Mouse (Mus musculus) kidney, postnatal 0 days (tissue): ENCODE data around the gene Olfr324. TPM values are rescaled to one million over a fixed set of nuclear protein-coding genes. Genes with fewer than 3 reads are reported as not detected.

ENCODE experiments used
- ATAC-seq: fragments of 200-750 bp; cut with Nextera tagmentation; replicated peaks from 2 replicates; pipeline ENCODE4 v1.8.0; 2017; ENCODE audit warnings: low read depth, moderate number of reproducible peaks, moderate TSS enrichment, moderate library complexity; ENCODE audit not compliant: low FRiP score
- DNase-seq: peaks from one replicate; pipeline ENCODE4 v3.0.0-alpha.2; 2016; ENCODE audit warnings: low spot score
- H3K27ac ChIP-seq: fragments of 300-500 bp; sonication (generic); 2 replicates; pipeline ENCODE4 v1.5.1; 2014; ENCODE audit warnings: mild to moderate bottlenecking
- H3K27me3 ChIP-seq: fragments of 300-500 bp; sonication (generic); 2 replicates; pipeline ENCODE4 v1.6.1; 2014; ENCODE audit warnings: low read length, mixed read lengths; ENCODE audit not compliant: insufficient read depth
- H3K36me3 ChIP-seq: fragments of 300-500 bp; sonication (generic); 2 replicates; pipeline ENCODE4 v1.6.1; 2014; ENCODE audit warnings: low read length, mixed read lengths; ENCODE audit not compliant: insufficient read depth
- H3K4me1 ChIP-seq: fragments of 300-500 bp; sonication (generic); replicated peaks from 2 replicates; pipeline ENCODE4 v1.6.1; 2014; ENCODE audit warnings: antibody characterized with exemption, low read length, mixed read lengths; ENCODE audit not compliant: insufficient read depth
- H3K4me2 ChIP-seq: fragments of 300-500 bp; sonication (generic); 2 replicates; pipeline ENCODE4 v1.6.1; 2014; ENCODE audit warnings: mild to moderate bottlenecking, low read length, moderate library complexity, mixed read lengths
- H3K4me3 ChIP-seq: fragments of 300-500 bp; sonication (generic); replicated peaks from 2 replicates; pipeline ENCODE4 v1.5.1; 2014; ENCODE audit warnings: low read depth, low read length
- H3K9ac ChIP-seq: fragments of 300-500 bp; sonication (generic); 2 replicates; pipeline ENCODE4 v1.6.1; 2014; ENCODE audit warnings: low read depth, low read length
- H3K9me3 ChIP-seq: fragments of 300-500 bp; sonication (generic); replicated peaks from 2 replicates; pipeline ENCODE4 v1.6.1; 2016; ENCODE audit warnings: low read length, inconsistent platforms, mixed read lengths
- CTCF ChIP-seq: IDR thresholded peaks from 2 replicates; pipeline ENCODE4 v1.5.1; 2016; ENCODE audit warnings: antibody characterized with exemption, low read depth, mild to moderate bottlenecking, moderate library complexity
- WGBS: fragments of 180-500 bp; shearing (Covaris S2); extraction: QIAGEN DNeasy Blood & Tissue Kit; methylation state at CpG from one replicate; pipeline ENCODE4 v1.1.7; 2014; 5-methylcytosine and 5-hydroxymethylcytosine counted together
- polyA plus RNA-seq: library from polyadenylated mRNA; unstranded; fragments of >200 nt; fragmentation: Nextera tagmentation; extraction: Ambion mirVana; gene quantifications from 2 replicates; pipeline ENCODE4 v1.2.1, GENCODE M21; 2015

Gene Olfr324
- polyA plus RNA-seq, 1 experiment from 2014 or later = not detected

DNA sequence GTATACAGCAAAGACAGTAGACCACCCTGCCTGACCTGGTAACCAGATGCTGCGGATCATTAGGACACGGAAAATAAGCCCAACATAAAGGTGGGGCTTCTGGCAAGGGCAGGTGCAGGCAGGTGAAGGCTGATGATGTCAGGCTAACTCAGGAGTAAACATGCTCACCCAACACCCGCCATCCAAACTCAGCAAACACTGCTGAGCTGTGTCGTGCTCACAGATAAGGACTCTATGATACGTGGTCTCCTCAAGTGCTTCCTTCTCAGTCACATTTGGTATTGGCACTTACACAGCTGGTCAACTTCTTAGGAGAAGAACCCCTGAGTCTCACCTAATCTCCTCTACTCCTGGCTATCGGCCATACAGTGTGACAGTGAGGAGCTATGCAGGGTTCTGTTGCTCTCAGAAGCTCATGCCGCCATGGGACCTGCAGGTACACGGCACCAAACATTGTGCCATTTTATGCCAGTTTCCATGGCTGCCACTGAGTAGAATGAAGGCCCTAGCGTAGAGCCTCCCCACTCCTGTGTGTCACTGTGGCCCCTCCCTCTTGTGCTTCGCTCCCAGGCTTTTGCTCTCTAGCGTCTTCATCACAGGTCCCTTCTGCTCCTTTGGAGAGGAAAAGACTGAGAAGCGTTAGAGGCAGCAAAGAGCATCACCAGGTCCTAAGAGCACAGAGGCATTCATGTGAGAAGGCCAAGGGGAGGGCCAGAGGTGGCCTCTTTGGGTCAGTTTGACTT lies 11.4 kb downstream of the Olfr324 start:
- no peak for ATAC-seq
- Histone ChIP-seq H3K4me2 (no peak overlapping the region), H3K4me1 (no peaks in the 10 kb centered on the region), H3K27ac (no peak overlapping the region), H3K36me3 (no peaks in the 10 kb centered on the region), H3K4me3 (no peak overlapping the region), H3K9ac (no peak overlapping the region), H3K27me3 (no peaks in the 10 kb centered on the region), H3K9me3 (no peaks in the 10 kb centered on the region)
- no peak for TF ChIP-seq CTCF
- 89% methylated on average over 12 of the region's 12 CpGs for WGBS
- DNase-seq = no peak

DNA sequence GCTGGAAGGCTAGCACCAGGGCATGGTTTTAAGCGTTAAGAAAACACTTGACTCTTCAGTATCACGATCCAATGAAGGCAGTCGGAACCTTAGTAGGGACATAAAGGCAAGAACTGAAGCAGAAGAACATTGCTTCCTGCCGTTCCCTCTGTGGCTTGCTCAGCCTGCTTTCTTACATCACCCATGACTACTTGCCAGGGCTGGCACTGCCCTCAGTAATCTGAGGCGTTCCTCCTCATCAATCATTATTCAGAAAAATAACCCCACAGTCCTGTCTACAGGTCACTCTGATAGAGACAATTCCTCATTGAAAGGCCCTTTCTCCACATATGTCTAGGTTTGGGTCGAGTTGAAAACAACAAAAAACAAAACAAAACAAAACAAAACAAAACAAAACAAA lies 12.1 kb downstream of the Olfr324 start:
- 56% methylated on average over 6 of the region's 6 CpGs for WGBS
- no peak for DNase-seq
- Histone ChIP-seq H3K4me1 (no peaks in the 10 kb centered on the region), H3K27me3 (no peaks in the 10 kb centered on the region), H3K36me3 (no peaks in the 10 kb centered on the region), H3K4me2 (no peak overlapping the region), H3K27ac (no peak overlapping the region), H3K4me3 (no peak overlapping the region), H3K9me3 (no peaks in the 10 kb centered on the region), H3K9ac (no peak overlapping the region)
- ATAC-seq = no peak
- TF ChIP-seq CTCF = no peak

DNA sequence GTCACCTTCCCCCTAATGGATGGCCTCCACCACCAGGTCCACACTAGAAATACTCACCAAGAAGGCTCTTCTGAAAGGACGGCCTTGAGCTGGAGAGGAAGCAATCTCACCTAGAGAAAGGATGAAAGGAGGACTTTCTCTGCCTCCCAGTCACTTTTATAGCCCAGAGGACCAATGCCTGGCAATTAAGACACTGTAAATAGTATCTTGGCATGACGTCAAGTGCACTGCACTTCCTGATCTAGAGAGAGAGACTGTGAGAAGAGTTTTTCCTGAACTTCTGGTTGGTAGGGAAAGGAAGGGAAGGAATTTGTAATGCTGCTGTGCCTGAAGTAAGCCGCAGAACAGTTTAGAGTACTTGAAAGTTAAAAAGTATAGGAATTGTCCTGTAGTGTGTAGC lies 18.4 kb downstream of the Olfr324 start:
- 43% methylated on average over 3 of the region's 3 CpGs for WGBS
- no peaks in the 10 kb centered on the region for H3K27me3 ChIP-seq
- no peak for TF ChIP-seq CTCF
- H3K4me2 ChIP-seq = no peak overlapping the region
- DNase-seq (no peak), ATAC-seq (no peak)
- H3K36me3 ChIP-seq = no peaks in the 10 kb centered on the region
- no peak overlapping the region for H3K27ac ChIP-seq
- no peaks in the 10 kb centered on the region for H3K4me1 ChIP-seq
- no peaks in the 10 kb centered on the region for H3K9me3 ChIP-seq
- H3K4me3 ChIP-seq = no peak overlapping the region
- H3K9ac ChIP-seq = no peak overlapping the region

DNA sequence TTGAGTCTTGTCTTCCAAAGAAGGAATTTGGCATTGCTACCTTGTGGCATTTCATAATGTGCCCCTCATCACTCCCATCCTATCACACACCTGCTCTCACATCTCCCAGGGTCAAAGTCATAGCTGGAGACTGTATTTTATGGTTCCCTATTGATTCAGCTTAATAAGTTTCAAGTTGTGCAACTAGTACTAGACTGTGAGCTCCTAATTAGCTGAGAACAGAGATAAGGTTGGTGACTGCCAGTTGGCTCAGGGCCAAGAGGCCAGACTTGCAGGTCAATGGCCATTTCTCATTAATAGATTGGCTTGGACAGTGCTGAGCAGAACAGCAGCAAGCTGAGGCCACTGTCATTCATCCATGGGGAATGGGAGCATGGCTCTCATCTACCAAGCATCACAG lies 19.6 kb downstream of the Olfr324 start:
- TF ChIP-seq CTCF = no peak
- no peak overlapping the region for H3K4me2 ChIP-seq
- H3K36me3 ChIP-seq = no peaks in the 10 kb centered on the region
- no peak for ATAC-seq
- H3K9ac ChIP-seq = no peak overlapping the region
- H3K27ac ChIP-seq = no peak overlapping the region
- DNase-seq = no peak
- no peaks in the 10 kb centered on the region for H3K27me3 ChIP-seq
- no peak overlapping the region for H3K4me3 ChIP-seq
- H3K4me1 ChIP-seq = no peaks in the 10 kb centered on the region
- H3K9me3 ChIP-seq = no peaks in the 10 kb centered on the region

DNA sequence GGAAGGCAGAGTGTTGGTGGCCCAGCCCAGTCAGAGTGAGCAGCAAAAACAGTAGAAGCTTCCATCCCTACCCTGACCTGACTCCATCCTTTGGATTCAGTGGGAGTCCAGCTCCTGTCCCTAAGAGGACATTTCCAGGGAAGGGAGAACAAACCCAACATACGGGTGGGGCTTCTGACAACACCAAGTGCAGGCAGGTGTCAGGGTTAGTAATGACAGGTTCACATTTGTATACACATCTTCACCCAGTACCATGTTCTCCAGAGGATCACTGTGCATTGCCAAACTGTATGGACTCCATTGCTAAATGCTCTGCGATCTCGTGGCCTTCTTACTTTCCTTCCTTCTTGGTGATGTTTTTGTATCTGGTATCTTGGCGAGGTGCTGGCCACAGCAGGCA lies 21.1 kb downstream of the Olfr324 start, which contains the start of gene 2210407C18Rik:
Gene 2210407C18Rik (minus strand): TSS at position 101 of the 400 bp plus-strand sequence.
- ATAC-seq = no peak
- H3K4me1 ChIP-seq = no peaks in the 10 kb centered on the region

DNA sequence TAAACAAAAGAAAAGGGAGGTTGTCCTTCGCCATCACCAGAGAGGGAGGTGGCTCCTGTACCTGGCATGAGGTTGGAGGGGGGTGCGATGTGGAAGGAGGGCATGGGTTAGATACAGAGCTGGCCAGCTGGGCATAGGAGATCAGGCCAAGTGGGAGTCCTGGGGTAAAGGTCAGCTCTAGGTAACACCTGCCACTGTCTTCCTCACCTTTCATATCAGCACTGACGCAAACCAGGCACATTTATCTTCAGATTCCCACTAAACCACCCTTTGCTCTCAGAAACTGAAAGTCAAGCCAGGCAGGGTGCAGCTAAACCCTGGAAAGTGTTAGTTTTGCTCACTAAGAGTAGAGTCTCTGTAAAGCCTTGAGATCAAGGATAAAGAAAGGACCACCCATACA lies 23.5 kb downstream of the Olfr324 start:
- no peak overlapping the region for H3K27ac ChIP-seq
- ATAC-seq (no peak), DNase-seq (no peak)
- no peaks in the 10 kb centered on the region for H3K27me3 ChIP-seq
- H3K36me3 ChIP-seq = no peaks in the 10 kb centered on the region
- H3K4me3 ChIP-seq = no peak overlapping the region
- H3K4me1 ChIP-seq = no peaks in the 10 kb centered on the region
- no peak overlapping the region for H3K4me2 ChIP-seq
- H3K9me3 ChIP-seq = no peaks in the 10 kb centered on the region
- H3K9ac ChIP-seq = no peak overlapping the region
- WGBS = 70% methylated on average over 3 of the region's 3 CpGs
- TF ChIP-seq CTCF = no peak

More for the DNA sequence above, 21.1 kb downstream of the Olfr324 start, which contains the start of gene 2210407C18Rik:
- H3K36me3 ChIP-seq = no peaks in the 10 kb centered on the region
- WGBS = 89% methylated on average over 4 of the region's 4 CpGs
- TF ChIP-seq CTCF = no peak
- no peaks in the 10 kb centered on the region for H3K27me3 ChIP-seq
- no peak for DNase-seq
- no peak within 1 kb of the TSS for H3K4me2 ChIP-seq
- H3K27ac ChIP-seq = no peak within 1 kb of the TSS
- H3K4me3 ChIP-seq = no peak within 1 kb of the TSS
- no peak within 1 kb of the TSS for H3K9ac ChIP-seq
- H3K9me3 ChIP-seq = no peaks in the 10 kb centered on the region

DNA sequence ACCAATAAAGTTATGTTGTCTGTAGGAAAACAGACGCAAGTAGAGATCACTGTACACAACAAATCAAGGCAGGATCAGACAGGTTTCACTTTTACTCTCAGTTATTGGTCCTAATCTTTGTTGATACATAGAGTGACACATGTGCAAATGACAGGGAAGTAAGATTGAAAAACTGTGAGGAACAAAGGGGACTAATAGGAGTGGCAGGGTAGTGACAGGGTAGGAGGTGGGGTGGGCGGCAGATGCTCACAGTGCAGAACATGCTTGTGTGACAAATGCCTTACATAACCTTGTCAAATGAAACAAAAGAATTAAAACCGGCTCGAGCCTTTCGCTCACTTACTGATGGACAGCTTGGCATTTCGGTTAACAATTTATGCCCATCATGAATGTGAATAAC lies 23.9 kb downstream of the Olfr324 start:
- WGBS = 74% methylated on average over 6 of the region's 6 CpGs
- Histone ChIP-seq H3K27me3 (no peaks in the 10 kb centered on the region), H3K9me3 (no peaks in the 10 kb centered on the region), H3K36me3 (no peaks in the 10 kb centered on the region), H3K4me1 (no peaks in the 10 kb centered on the region), H3K4me3 (no peak overlapping the region), H3K9ac (no peak overlapping the region), H3K4me2 (no peak overlapping the region), H3K27ac (no peak overlapping the region)
- DNase-seq (no peak), ATAC-seq (no peak)
- no peak for TF ChIP-seq CTCF
